Mouse (Mus musculus): Measurements from ENCODE around the gene Furin.

The Furin gene

GRCm38 (mm10) chr7:80405188-80405695 is at the start of gene Furin:
Gene Furin, minus strand, starts transcription at chr7:80405436.
- DNase-seq, result no peak

GRCm38 (mm10) chr7:80454786-80455185 is 49.5 kb upstream of the Furin start:
- no peak for DNase-seq

DNA sequence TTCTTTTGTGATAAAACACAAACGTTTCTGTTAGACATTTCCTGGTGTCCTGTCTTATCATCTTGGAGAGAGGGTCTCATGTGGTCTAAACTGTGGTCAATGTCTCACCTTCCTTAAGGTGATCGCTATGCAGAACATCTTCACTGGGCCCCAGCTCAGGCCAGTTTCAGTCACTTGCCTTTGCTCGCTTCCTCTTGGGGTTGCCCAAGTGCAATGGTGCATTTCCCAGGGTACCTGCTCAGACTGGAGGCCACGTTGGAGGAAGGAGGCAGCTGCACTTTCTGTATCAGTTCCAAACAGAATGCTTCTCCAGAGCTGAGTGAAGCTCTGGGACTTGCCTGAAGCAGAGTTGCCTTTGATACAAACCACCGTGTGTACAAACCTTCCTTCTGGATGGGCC is 48.8 kb upstream of the Furin start:
- DNase-seq, result no peak

- no peak for DNase-seq
These were observed 47.9 kb upstream of the Furin start for GRCm38 (mm10) chr7:80453121-80453520.

DNA sequence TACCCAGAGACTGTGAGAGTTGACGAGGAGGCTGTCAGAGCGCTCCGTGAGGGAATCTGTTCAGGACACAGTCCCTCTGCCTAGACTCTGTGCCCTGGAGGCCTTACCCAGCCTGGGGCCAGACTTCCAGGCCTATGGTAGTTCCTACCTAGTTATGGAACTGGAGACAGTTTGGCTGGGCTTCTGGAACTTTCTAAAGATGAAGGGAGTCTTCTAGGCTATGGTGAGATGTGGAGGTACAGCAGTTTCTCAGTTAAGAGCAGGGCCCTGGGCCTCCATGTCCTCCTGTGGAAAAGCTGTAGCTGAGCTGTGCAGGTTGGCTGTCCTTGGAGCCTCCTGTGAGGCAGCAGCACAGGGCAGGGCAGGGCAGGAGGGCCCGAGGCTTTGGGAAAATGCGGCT is 47.0 kb upstream of the Furin start:
- no peak for DNase-seq

DNA sequence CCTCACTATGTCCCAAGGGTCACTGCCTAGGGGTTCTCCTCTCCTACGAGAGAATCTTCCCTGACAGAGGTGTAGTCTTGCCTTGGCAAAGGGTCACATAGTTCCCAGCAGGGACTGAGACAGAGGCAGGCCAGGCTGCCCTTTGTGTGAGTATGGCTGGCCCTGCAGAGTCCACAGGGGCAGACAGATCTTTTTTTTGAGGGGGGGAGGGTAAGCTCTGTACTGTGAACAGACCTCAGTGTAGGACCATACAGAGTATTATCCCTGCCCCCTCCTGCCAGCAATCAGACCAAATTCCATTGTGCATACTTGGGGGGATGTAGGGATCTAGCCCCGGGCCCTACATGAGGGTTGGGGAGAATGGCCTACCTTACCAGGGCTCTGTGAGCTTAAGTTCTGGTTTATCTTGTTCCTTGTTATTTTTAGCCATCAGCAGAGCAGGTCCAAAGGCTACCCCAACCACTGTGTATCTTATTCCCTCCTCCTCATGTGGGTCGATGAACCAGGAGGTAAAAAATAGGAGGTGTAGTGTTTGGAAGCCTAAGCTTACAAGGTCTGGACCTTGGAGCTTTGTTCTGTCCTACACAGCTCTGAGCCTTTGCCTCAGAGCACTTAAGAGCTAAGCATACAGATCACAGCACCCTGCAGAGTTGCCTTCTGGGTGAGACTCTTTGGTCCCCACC is 46.5 kb upstream of the Furin start:
- DNase-seq, result no peak

- no peak for DNase-seq
These were observed 45.1 kb upstream of the Furin start for GRCm38 (mm10) chr7:80450354-80450753.

DNA sequence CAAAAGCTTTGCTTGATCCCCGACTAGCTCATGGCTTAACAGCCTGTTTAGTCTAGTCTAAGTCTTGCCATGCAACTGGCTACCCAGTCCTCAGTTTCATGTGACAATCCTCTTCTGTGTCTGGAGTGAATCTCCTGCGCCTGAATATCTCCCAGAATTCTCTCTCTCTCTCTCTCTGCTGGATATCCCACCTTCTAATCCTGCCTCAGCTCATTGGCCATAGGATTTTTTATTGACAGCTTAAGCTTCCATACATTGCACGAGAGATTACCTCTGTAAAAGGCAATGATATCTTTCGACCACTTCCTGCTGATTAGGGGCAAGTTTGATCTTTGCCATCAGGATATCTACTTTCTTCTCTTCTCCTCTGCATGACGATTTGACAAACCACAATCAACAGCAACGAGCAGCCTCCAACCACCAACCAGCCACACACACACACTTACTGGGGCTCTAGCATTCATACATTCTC is 44.4 kb upstream of the Furin start:
- no peak for DNase-seq

GRCm38 (mm10) chr7:80447336-80447735 is 42.1 kb upstream of the Furin start:
- no peak for DNase-seq

- no peak for DNase-seq
These were observed 41.1 kb upstream of the Furin start for GRCm38 (mm10) chr7:80446221-80446878.

DNA sequence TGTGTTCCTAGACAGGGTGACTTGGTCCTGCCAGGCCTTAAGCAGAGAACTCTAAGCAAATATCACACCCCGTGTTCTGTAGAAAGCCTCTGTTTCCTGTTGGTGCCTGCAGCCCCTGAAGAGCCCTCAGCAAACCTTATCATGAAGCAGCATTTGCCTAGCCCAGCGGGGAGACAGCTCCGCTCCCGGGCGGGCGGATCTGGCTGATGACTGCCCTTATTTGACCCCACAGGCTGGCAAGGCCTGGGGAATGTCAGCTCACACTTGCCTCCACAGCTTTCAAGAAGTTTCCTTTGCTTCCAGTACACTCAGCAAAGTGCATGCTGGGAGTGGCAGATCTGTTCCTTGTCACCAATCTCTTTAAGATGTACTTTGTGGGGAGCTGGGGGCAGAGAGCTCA is 40.3 kb upstream of the Furin start:
- DNase-seq, result no peak

DNA sequence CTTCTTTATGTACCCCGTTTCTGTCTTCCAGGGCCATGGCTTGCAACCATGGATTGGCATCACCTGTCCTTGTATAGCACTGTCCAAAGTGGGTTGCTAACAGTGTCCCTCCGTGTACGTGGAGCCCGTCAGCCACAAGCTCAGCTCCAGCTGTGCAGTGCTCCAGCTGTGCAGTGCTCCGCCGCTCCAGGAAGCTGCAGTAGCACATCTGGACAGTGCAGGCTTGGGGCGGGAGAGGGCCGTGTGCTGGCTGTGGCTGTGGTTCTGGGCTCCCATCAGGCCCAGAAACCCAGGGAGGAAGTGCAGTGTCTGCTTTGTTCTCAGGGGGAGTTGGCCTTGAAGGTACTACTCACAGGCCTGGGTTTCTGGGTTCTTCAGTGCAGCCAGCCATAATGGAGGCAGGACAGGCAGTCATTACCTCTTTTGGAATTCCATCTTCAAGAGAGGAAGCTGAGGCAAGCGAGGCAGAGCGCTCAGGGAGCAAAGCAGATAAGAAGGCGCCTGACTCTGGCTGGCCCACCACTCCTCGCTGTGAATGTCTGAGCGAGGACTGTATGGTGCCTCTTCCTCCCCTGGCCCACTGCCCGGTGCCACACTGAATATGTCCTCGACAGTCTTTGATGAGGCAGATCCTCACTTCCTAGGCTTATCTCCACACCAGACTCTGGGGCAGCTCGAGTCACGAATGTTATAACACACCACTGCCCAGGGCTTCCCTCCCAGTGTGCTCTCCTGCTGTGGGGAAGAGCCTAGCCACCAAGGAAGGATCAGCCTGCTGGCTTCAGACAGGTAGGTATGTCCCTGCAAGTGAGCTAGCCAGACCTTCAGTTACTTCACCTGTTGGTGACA is 39.4 kb upstream of the Furin start:
- no peak for DNase-seq

DNA sequence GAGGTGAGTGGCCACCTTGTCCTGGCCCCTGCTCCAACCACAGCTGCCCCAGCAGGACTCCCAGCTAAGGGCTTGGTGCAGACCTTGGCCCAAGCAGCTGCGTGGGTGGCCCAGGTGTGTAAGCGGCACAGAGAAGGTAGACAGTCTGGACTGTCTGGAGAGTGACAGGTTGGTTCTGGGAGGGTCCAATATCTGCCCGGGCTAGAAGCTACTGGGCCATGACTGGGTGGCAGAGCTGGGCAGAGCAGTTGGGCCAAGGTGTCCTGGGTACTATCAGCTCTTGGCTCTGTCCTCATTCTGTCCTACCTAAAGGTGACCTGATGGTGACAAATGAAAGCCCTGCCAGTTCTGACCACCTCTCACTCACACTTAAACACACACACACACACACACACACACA is 37.9 kb upstream of the Furin start:
- DNase-seq, result no peak

DNA sequence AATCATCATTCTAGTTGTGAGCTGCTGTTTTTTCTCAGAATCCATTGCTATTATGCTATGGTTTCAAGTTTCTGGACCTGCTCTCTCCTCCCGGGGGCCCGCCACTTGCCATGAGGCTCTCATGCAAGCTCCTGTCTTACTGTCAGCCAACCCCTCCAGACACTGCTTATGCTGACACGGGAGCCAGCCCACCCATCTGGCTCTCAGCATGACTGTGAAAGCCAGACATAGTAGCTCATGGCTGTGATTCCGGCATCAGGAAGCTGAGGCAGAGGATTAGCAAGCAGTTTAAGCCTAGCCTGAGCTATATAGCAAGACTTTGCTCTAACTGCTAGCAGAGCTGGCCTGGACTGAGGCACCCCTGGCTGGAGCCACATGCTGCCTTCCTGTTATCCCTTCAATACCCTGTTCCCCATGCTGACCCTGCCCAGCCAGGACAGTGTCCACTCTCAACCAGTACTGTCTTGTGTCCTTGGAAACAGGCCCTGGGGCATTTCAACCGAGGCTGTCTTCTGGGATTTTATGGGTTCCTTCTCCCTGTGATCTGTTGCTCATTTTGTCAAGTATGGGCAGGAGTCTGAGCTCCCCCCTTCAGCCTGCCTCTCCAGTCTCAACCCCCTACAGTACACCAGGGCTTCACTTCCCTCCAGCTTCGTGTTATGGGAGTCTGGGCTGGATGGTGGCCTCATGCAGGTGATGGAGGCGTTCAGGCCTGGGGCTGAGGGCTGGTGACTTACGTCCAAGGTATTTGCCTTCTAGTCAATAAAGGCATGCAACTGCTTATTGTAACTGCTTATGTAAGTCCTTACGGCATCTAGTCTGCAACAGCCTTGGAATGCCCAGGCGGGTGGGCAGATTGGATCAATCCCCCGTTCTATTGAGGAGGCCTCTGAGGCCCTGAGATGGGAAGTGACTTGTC is 37.0 kb upstream of the Furin start:
- no peak for DNase-seq

DNA sequence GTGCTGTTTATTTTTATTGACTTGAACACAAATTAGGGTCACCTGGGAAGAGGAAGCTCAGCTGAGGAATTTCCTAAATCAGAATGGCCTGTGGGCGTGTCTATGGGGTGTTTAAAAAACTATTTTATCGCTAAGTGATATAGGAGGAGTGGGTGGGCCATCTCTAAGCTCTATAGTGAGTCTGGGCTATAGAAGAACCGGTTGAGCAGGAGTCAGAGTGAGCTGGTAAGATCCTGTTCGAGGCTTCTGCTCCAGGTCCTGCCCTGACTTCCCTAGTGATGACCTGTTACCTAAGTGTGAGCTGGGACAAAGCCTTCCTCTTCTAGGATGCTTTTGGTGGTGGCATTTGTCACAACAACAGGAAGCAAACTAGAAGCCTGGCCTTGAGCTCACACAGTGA is 35.4 kb upstream of the Furin start:
- no peak for DNase-seq

- DNase-seq, result no peak
These were observed 34.7 kb upstream of the Furin start for GRCm38 (mm10) chr7:80439789-80440488.

- DNase-seq, result no peak
These were observed 34.0 kb upstream of the Furin start for GRCm38 (mm10) chr7:80439032-80439760.

- DNase-seq, result peak in 1 of 2 experiments; percentile 35
These were observed 31.3 kb upstream of the Furin start for GRCm38 (mm10) chr7:80436571-80436970.

- DNase-seq, result no peak
These were observed 30.4 kb upstream of the Furin start for GRCm38 (mm10) chr7:80435594-80435993.

- DNase-seq, result peak in 1 of 2 experiments; percentile 27
These were observed 24.4 kb upstream of the Furin start for GRCm38 (mm10) chr7:80429661-80430060.

DNA sequence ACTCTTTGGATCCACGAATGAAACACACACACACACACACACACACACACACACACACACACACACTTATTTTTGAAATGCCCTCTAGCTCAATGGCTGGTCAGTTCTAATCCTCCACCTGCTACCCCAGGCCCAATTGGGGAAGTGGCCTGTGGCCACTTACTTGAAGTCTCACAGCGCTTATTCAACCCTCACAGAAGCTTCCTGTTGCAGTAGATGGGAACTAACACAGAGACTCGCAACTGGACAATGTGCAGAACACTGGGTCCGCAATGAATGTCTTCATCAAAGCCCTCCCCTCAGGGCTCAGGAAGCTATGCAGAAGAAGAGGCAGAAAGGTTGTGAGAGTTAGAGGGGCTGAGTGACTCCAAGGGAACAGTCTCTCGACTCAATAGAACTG is 22.5 kb upstream of the Furin start:
- DNase-seq, result no peak
